Mouse (Mus musculus): Measurements from ENCODE around the gene Esrrg. TPM values are rescaled to one million over a fixed set of nuclear protein-coding genes. Genes with fewer than 3 reads are reported as not detected.

Esrrg gene
- total and polyA plus RNA-seq, 3 experiments: 14.0 to 48.5 (median 45.2) TPM

GRCm38 (mm10) chr1:188057892-188058291 is 449.3 kb downstream of the Esrrg start:
- intact Hi-C loops (cut with DNase I): no loop called here
- Histone ChIP-seq H3K4me3 (no peak overlapping the region), H3K4me1 (ENCODE audit: control insufficient read depth, insufficient read depth, low read length) (peaks cover 1% of the 10 kb centered on the region; the same call in 1 of the 2 replicates), H3K79me2 (replicated peaks; ENCODE audit: control insufficient read depth, insufficient read depth, low read length) (no peaks in the 10 kb centered on the region), H3K27me3 (ENCODE audit: control insufficient read depth, insufficient read depth, low read length) (no peaks in the 10 kb centered on the region), H3K36me3 (ENCODE audit: control insufficient read depth, insufficient read depth, low read length) (no peaks in the 10 kb centered on the region), H3K27ac (no peak overlapping the region), H3K9ac (ENCODE audit: low read depth, low read length) (no peak overlapping the region)
- peak in 1 of 2 experiments; percentile 8 for DNase-seq
- WGBS: 49% methylated on average over 4 of the region's 4 CpGs
- TF ChIP-seq EP300 (IDR thresholded peaks at IDR 0.05; ENCODE audit: insufficient read depth, low read depth, low read length) (no peak), CTCF (IDR thresholded peaks at IDR 0.05) (no peak), POLR2A (IDR thresholded peaks at IDR 0.05; ENCODE audit: insufficient read depth, low read depth, low read length) (no peak)

GRCm38 (mm10) chr1:188059006-188059405 is 450.4 kb downstream of the Esrrg start:
- DNase-seq: no peak
- 88% methylated on average over 6 of the region's 6 CpGs for WGBS
- TF ChIP-seq CTCF (IDR thresholded peaks at IDR 0.05) (no peak), POLR2A (IDR thresholded peaks at IDR 0.05; ENCODE audit: insufficient read depth, low read depth, low read length) (no peak), EP300 (IDR thresholded peaks at IDR 0.05; ENCODE audit: insufficient read depth, low read depth, low read length) (no peak)

GRCm38 (mm10) chr1:188060493-188060892 is 451.9 kb downstream of the Esrrg start:
- intact Hi-C loops (cut with DNase I): no loop called here
- WGBS: 93% methylated on average over 7 of the region's 7 CpGs
- H3K79me2 ChIP-seq (replicated peaks; ENCODE audit: control insufficient read depth, insufficient read depth, low read length): no peaks in the 10 kb centered on the region
- no peaks in the 10 kb centered on the region for H3K27me3 ChIP-seq (ENCODE audit: control insufficient read depth, insufficient read depth, low read length)
- DNase-seq: no peak
- no peak overlapping the region for H3K9ac ChIP-seq (ENCODE audit: low read depth, low read length)
- no peak for TF ChIP-seq EP300 (IDR thresholded peaks at IDR 0.05; ENCODE audit: insufficient read depth, low read depth, low read length)
- no peak overlapping the region for H3K27ac ChIP-seq
- no peaks in the 10 kb centered on the region for H3K36me3 ChIP-seq (ENCODE audit: control insufficient read depth, insufficient read depth, low read length)
- no peak overlapping the region for H3K4me3 ChIP-seq
- H3K4me1 ChIP-seq (ENCODE audit: control insufficient read depth, insufficient read depth, low read length): peaks cover 1% of the 10 kb centered on the region; the same call in 1 of the 2 replicates

More at GRCm38 (mm10) chr1:188059006-188059405, 450.4 kb downstream of the Esrrg start:
- Histone ChIP-seq H3K9ac (ENCODE audit: low read depth, low read length) (no peak overlapping the region), H3K27me3 (ENCODE audit: control insufficient read depth, insufficient read depth, low read length) (no peaks in the 10 kb centered on the region), H3K4me1 (ENCODE audit: control insufficient read depth, insufficient read depth, low read length) (peaks cover 1% of the 10 kb centered on the region; the same call in 1 of the 2 replicates), H3K79me2 (replicated peaks; ENCODE audit: control insufficient read depth, insufficient read depth, low read length) (no peaks in the 10 kb centered on the region), H3K27ac (no peak overlapping the region), H3K36me3 (ENCODE audit: control insufficient read depth, insufficient read depth, low read length) (no peaks in the 10 kb centered on the region), H3K4me3 (no peak overlapping the region)
- intact Hi-C loops (cut with DNase I): no loop called here

DNA sequence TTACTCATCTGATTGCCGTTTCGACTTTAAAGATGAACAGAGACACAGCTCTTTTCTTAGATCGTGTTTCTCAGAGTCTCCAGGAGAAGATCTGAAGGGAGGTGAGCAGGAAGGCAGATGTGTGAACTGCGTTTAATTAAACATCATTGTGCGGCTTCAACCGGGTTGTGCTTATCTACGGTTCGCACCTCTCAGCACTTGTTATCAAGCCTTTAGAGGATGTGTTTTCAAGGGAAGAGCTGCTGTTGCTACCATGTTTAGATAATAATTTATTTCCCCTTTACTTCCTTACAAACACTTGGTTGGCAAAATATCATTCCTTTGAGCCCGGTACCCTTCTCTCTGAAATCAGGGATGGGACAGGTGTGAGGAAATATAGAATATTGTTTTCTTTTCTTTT is 460.2 kb downstream of the Esrrg start:
- 49% methylated on average over 9 of the region's 9 CpGs for WGBS
- no peaks in the 10 kb centered on the region for H3K36me3 ChIP-seq (ENCODE audit: control insufficient read depth, insufficient read depth, low read length)
- no peaks in the 10 kb centered on the region for H3K4me1 ChIP-seq (ENCODE audit: control insufficient read depth, insufficient read depth, low read length)
- intact Hi-C loops (cut with DNase I): no loop called here
- H3K27ac ChIP-seq: no peak overlapping the region
- H3K9ac ChIP-seq (ENCODE audit: low read depth, low read length): no peak overlapping the region
- no peak overlapping the region for H3K4me3 ChIP-seq
- no peak for DNase-seq
- no peaks in the 10 kb centered on the region for H3K27me3 ChIP-seq (ENCODE audit: control insufficient read depth, insufficient read depth, low read length)
- TF ChIP-seq POLR2A (IDR thresholded peaks at IDR 0.05; ENCODE audit: insufficient read depth, low read depth, low read length): no peak
- no peak for TF ChIP-seq CTCF (IDR thresholded peaks at IDR 0.05)
- no peak for TF ChIP-seq EP300 (IDR thresholded peaks at IDR 0.05; ENCODE audit: insufficient read depth, low read depth, low read length)
- H3K79me2 ChIP-seq (replicated peaks; ENCODE audit: control insufficient read depth, insufficient read depth, low read length): no peaks in the 10 kb centered on the region

DNA sequence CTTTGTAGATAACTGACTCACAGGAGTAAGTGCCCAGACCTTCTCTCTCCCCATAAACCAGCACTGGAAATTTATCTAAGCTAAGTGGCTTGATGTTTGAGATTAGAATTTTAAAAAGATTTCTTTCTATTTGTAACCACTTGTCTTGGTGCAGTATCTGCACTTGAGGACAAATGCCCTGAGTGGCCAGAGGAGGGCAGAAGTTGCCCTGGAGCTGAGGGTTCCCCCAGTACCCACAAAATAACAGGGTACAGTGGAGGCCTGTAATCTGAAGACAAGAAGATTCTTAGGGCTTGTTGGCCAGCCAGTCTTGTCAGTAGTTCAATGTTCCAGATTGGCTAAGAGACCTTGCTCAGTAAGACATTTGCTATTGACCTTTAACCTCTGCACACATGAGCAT is 461.3 kb downstream of the Esrrg start:
- H3K4me1 ChIP-seq (ENCODE audit: control insufficient read depth, insufficient read depth, low read length): no peaks in the 10 kb centered on the region
- no peaks in the 10 kb centered on the region for H3K27me3 ChIP-seq (ENCODE audit: control insufficient read depth, insufficient read depth, low read length)
- H3K79me2 ChIP-seq (replicated peaks; ENCODE audit: control insufficient read depth, insufficient read depth, low read length): no peaks in the 10 kb centered on the region
- no peak overlapping the region for H3K27ac ChIP-seq
- TF ChIP-seq CTCF (IDR thresholded peaks at IDR 0.05) (peak; percentile 14; the same call in 1 of the 2 replicates), EP300 (IDR thresholded peaks at IDR 0.05; ENCODE audit: insufficient read depth, low read depth, low read length) (no peak)
- intact Hi-C loops (cut with DNase I): no loop called here
- no peaks in the 10 kb centered on the region for H3K36me3 ChIP-seq (ENCODE audit: control insufficient read depth, insufficient read depth, low read length)
- no peak for DNase-seq
- H3K9ac ChIP-seq (ENCODE audit: low read depth, low read length): no peak overlapping the region
- no peak overlapping the region for H3K4me3 ChIP-seq

- no peaks in the 10 kb centered on the region for H3K27me3 ChIP-seq (ENCODE audit: control insufficient read depth, insufficient read depth, low read length)
- no peaks in the 10 kb centered on the region for H3K4me1 ChIP-seq (ENCODE audit: control insufficient read depth, insufficient read depth, low read length)
- H3K79me2 ChIP-seq (replicated peaks; ENCODE audit: control insufficient read depth, insufficient read depth, low read length): no peaks in the 10 kb centered on the region
- no peak for TF ChIP-seq EP300 (IDR thresholded peaks at IDR 0.05; ENCODE audit: insufficient read depth, low read depth, low read length)
- DNase-seq: peak in 1 of 2 experiments; percentile 5
- no peak overlapping the region for H3K9ac ChIP-seq (ENCODE audit: low read depth, low read length)
- 71% methylated on average over 11 of the region's 11 CpGs for WGBS
- intact Hi-C loops (cut with DNase I): no loop called here
- H3K4me3 ChIP-seq: no peak overlapping the region
- no peaks in the 10 kb centered on the region for H3K36me3 ChIP-seq (ENCODE audit: control insufficient read depth, insufficient read depth, low read length)
- no peak overlapping the region for H3K27ac ChIP-seq
Measured at GRCm38 (mm10) chr1:188077561-188078195, 469.1 kb downstream of the Esrrg start.
